Mouse (Mus musculus) spleen, postnatal 10 days (tissue): ENCODE results near the gene Catsper2.

Experiments used
- DNase-seq, 2 experiments: peaks; one replicate each; pipeline ENCODE4 v3.0.0; 2021 to 2022; ENCODE audit warnings: low spot score in 2 of 2

The Catsper2 gene

GRCm38 (mm10) chr2:121413387-121414042, at the start of gene Catsper2, which contains the start of gene Pdia3:
Gene Catsper2 (minus strand): TSS chr2:121413792.
Gene Pdia3 (plus strand): TSS chr2:121413775.
- DNase-seq: peak; percentile 94 to 95

GRCm38 (mm10) chr2:121460071-121460470, 46.5 kb upstream of the Catsper2 start:
- no peak for DNase-seq

DNA sequence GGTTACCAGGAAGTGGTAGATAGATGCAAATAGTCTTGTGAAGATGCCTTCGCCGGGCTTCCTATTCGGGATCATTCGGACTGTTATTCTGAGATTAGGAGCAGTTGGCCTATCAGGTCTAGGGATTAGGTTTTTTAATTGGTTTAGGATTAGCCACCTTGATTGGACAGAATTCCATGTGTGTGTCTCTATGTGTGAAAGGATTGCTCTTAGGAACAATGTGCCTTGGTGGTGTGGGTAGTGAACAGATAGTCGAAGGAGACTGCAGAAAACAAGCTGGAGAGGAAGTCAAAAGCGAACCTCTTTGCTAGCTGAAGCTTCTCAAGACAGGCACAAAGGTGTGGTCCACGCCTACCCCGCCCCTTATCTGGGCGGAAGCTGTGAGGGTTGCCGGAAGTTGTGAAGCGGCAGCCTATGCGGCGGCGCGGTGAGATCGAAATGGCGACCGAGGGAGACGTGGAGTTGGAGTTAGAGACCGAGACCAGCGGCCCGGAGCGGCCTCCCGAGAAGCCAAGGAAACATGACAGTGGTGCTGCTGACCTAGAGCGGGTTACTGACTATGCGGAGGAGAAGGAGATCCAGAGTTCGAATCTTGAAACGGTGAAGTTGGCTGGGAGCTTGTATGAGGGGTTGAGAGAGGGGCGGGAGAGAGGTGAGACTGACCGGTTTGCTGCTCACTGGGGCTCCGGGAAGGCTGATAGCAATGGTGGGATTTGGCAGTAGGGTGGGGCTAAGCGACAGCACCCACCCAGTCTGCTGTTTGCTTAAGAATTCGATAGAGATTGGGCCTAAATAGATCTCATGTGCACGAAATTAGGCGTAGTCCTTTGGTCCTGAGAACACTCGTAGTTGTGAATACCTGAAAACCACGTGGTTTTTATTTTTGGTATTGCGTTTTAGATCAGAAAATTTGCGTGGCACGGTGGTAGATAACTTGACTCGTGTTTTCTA, 43.4 kb upstream of the Catsper2 start, which contains the start of gene Serinc4:
Gene Serinc4, minus strand, starts transcription at position 90 of the 951 bp plus-strand sequence.
- DNase-seq: peak; percentile 79 to 92

GRCm38 (mm10) chr2:121455534-121455933, 41.9 kb upstream of the Catsper2 start:
- DNase-seq: no peak

DNA sequence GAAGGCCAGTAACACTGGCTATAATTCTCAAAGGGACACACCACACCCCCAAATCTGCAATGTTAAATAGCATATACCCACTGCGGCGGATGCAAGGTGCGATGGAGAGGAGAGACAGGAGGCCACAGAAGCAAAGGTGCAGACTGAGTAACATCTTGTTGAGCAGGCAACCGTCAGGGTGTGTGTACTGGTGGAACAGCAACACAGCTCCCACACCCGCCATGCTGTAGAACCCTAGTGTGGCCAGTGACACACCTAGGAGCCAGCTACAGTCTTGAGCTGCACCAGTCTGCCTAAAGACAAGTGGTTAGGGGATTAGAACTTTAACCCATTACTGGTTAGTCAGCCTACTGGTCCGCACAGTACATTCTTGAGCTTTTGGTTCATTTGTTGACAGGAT, 40.3 kb upstream of the Catsper2 start:
- no peak for DNase-seq

GRCm38 (mm10) chr2:121452990-121453389, 39.4 kb upstream of the Catsper2 start, which contains the start of gene Hypk:
Gene Hypk (plus strand): TSS chr2:121453290.
- DNase-seq: no peak

- DNase-seq: no peak
Measured at GRCm38 (mm10) chr2:121452361-121452760, 38.8 kb upstream of the Catsper2 start.

DNA sequence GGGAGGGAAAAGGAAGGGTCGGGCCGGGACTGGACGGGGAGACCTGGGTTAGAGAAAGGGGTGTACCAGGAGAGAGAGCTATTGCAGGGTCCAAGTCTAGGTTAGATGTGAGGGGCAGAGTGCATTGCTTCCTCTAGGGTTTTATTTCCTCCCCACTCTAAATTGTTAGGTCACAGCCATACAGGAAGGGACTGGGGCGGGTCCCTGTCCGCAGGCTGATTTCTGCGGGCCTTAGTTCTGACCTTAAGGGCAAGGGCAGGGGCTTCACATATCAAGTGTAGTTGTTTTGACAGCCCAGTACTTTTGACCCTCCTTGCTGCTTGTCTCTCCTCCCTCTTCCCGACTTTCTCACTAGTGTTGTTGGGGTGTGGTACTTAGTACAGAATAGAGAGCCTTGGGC, 36.5 kb upstream of the Catsper2 start:
- DNase-seq: no peak

DNA sequence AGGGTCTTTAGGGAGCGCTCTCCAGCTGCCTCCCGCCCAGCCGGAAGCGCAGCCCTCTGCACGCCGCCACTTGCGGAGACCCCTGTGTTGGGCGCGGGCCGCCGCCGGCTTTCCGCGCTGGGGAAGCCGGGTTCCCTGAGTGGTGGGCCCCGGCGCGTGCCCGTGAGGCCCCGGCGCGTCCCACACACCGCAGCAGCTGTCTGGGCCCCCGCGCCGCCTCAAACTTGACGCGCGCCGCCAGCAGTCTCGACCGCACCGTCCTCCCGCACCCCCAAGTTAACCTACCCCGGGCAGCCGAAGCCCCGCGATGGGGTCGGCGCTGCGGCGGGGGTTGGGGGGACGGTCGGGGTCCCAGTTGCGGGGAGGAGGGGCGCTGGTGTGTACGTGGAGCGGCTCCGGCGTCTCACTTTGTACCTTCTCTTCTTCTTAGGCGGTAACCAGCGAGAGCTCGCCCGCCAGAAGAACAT, 36.0 kb upstream of the Catsper2 start:
- DNase-seq: peak in 1 of 2 experiments; percentile 67

GRCm38 (mm10) chr2:121448739-121449535, 35.3 kb upstream of the Catsper2 start, which contains the start of gene Serf2:
Gene Serf2 (plus strand): TSS chr2:121449195.
- peak; percentile 97 to 100 for DNase-seq

DNA sequence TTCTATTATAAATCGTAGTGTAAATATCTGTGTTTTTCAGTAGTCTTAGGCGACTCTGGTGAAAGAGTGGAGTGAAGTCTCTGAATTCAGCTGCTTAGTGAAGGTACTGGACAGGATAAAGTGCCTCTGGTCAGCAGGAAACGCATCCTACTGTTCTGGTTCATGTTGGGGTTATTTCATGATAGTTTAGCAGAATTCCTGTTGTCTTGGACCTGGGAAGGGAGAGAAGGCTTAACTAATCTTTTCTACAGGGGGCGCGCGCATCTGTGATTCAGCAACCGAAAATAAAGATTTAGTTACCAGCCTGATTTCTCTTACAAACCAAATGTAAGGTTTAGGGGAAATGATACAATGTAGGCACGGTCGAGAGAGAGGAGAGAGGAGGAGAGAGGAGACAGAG, 34.5 kb upstream of the Catsper2 start:
- DNase-seq: peak in 1 of 2 experiments; percentile 46

DNA sequence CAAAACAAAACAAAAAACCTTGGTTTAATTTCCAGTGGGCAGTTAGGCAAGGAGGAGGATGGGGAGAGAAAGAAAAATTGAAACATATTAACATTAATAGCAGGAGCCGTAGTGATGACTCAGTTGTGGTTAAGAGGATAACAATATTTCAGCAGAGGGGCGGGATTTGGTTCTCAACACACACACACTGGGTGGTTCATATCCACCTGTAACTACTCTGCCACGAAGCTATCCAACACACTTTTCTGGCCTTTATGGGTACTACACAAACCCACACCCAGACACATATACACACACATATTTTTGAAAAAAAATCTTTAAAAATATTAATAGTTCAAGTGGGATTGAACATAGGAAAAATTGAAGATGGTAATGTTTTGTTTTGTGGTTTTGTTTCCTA, 33.4 kb upstream of the Catsper2 start:
- no peak for DNase-seq

DNA sequence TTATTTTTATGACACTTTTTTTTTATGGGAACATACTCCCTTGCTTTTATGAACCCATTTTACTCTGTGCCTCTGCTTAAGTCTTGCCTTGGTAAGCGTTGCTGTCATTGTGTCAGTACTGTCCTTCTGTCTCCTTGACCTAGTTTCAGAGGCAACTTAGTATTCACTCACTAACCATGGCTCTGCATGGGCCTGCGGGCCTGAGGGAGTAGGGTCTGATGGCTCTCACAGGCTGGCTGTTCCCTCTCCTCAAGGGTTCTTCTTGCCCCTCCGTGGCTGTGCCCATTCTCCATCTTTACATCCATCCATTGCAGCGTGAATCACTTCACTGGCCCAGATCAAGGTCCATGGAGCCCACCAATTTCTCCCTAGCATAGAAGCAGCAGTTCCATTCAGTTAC, 32.9 kb upstream of the Catsper2 start:
- DNase-seq: no peak

DNA sequence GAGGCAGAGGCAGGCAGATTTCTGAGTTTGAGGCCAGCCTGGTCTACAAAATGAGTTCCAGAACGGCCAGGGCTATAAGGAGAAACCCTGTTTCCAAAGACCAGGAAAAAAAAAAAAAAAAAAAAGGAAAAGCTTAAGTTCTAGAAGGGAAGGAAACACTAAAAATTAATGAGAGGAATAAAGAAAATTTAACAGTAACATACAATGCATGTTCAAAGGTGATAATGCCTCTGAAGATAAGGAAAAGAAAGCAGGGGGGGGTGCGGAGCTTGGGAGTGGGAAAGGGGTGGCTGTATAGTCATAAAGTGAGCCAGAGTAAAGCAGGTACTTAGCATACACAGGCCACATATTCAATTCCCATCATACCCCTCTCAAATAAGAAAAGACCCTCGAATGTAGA, 31.5 kb upstream of the Catsper2 start:
- no peak for DNase-seq

GRCm38 (mm10) chr2:121444178-121444577, 30.6 kb upstream of the Catsper2 start, which contains the start of gene Ell3:
Gene Ell3 (minus strand): TSS chr2:121444278.
- DNase-seq: no peak

DNA sequence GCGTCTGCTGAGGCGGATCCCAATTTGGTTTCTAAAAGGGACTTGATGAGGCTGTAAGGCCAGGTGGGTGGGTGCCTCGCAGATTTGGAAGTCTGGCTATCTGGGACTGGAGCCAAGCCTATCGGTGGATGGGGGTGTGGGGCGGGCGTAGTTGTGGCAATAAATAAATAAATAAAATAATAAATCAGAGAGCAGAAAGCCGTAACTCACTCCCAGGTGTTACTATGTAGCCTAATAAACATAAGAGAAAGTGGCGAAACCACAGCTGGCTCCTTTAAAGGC, 29.4 kb upstream of the Catsper2 start:
- DNase-seq: peak in 1 of 2 experiments; percentile 33

DNA sequence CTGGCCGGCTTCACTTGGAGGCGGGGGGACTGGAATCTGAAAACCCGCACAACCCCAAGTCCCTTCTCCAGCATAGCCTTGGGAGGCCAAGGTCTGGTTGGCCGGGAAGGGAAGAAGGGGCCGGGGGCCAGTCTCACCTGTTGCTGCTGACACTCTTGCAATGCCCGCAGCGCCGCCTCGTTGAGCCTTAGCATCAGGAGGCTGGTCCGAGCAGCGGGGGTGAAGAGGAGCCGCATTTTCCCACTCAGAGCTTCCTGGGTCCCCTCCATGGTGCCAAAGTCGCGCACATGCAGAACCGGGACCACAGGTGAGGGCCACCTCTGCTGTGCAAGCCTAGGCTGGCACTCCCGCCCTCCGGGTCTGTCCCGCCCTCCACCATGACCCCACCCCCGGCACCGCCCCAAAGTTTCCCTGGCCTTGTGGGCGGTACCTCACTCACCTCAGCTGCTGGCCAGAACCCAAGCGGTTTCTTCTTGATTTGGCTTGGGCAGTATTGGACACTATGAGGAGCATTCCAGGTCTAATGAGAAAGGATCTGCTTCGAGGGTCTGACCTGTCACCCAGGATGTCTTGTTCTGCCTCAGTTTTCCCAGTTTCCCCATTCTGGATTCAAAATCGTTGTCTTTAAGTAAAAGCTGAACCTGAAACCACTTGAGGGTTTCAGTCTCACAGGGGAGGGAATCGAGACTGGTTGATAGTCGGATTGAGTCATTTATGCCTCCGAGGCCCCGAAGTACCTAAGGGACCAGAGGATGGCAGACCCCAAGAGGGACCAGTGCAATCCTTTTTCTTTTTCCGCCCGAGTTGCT, 28.9 kb upstream of the Catsper2 start:
- DNase-seq: peak; percentile 76 to 86

GRCm38 (mm10) chr2:121441800-121442199, 28.2 kb upstream of the Catsper2 start:
- DNase-seq: peak in 1 of 2 experiments; percentile 75

DNA sequence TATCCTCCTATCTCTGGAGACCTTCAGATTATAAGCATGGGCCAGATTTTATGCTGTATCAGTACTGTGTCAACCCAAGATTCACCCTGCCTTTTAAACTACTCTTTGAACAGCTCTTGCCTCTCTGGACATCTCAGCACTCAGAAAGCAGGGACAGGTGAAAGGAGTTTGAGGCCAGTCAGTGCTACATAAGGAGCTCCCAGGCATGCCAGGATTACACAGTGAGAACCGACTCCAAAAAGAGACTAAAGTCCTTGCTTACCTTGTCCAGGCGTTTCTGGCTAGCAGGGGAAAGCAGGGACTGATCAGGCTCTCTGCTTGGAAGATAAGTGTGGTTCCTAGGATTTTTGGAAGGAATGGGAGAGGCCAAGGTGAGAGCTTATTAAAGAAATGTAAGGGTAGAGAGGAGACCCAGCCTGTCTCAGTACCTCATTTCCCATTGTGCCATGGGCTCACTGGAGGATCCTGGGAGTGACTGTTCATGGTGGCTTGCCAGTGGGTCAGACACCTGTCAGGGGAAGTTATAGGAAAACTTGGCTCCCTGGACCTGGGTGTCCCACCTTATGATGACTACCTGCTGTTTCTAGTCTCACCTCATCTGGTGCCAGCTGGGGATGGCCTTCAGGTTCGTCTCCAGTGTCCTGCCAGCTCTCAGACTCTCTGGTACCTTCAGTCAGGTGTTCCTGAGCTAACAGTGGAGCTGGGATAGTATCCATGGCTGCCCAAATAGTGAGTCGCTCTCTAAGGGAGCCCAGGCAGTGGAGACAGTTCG, 27.4 kb upstream of the Catsper2 start:
- DNase-seq: no peak

- DNase-seq: no peak
Measured at GRCm38 (mm10) chr2:121439746-121440145, 26.2 kb upstream of the Catsper2 start.
